Mouse (Mus musculus) retina, postnatal 7 days (tissue): Measurements from ENCODE around the gene Twsg1.
A peak's percentile ranks its signal among the peaks of the same experiment; 100 is the strongest.
"Not testable (repeated sequence)": the region's sequence is repeated elsewhere in the genome, so short reads cannot be mapped to it uniquely, and the experiment has no call there.

Experiments
- DNase-seq: peaks from one replicate; pipeline ENCODE4 v3.0.0-alpha.2; 2012; ENCODE audit warnings: low read depth, low spot score

The Twsg1 gene

DNA sequence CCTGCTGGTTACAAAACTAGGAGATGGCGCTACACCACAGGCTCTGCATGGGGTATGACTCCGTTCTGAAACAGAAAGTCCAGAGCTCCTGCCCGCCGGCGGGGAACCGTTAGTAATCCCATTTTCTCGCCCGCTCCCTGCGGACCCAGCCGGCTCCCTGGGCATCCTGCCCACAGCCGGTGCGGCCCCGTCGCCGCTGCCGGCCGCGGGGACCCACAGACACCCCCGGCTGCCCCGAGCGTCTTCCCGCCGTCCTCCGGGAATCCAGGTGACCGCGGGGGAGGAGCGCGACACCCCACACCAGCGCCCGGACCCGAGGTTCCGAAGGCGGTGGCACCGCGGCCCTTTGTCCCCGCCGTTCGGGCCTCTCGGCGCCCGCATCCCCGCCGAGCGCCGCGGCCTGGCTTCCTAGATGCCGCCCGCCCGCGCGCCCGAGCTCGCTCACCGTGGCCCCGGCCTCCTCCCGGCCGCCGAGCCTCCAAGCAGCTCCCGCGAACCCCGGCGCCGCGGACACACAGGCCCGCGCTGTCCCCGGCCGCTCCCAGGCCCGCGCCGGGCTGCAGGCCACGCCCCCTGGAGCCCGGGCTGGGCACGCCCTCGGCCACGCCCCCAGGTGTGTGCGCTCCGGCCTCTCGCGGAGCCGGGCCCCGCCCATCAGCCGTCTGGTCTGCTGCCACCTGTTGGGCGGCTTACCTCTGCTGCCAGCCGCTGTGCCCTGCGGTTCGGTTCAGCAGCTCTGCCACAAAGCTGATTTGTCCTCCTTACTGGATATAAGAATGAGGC is at the start of gene Twsg1:
Gene Twsg1, minus strand, starts transcription at position 605 of the 783 bp plus-strand sequence.
- DNase-seq = peak; percentile 92

DNA sequence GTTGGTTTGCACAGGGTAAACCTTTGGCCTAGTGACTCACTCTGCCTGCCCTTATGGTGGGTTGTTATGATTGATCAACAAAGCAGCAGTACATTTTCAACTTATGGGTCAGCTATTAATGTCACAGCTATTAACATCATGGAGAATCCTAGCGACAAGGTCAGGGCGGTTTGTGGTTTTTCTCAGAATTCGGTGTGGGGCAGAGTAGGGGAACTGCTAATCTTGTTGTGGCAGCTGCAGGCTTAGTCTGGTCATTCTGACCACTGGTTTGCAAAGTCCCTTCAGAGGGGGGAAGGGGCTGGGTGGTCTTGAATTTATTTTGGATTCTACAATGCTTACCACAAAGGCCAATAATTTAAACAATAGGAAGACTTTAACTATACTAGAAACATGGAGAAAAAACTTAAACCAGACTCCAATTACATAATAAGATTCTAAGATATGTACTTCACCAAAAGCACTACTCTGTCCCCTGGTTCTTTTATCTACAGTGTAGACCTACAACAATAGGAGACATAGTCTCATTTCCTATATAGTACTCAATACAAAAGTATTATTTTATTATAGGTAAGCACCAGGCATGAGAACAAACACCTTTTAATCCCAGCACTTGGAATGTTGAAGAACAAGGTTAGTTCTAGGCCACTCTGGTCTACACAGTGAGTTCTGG is 37.3 kb upstream of the Twsg1 start:
- DNase-seq = no peak

DNA sequence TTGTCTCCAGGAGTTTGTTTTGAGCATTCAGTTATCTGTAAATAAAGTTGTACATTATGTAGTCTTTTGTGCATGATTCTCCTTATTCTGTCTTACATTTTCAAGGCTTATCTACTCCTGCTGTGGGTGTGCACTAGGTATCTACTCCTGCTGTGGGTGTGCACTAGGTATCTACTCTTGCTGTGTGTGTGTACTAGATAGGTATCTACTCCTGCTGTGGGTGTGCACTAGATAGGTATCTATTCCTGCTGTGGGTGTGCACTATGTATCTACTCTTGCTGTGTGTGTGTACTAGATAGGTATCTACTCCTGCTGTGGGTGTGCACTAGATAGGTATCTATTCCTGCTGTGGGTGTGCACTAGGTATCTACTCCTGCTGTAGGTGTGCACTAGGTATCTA is 25.7 kb upstream of the Twsg1 start:
- not testable (repeated sequence) for DNase-seq

DNA sequence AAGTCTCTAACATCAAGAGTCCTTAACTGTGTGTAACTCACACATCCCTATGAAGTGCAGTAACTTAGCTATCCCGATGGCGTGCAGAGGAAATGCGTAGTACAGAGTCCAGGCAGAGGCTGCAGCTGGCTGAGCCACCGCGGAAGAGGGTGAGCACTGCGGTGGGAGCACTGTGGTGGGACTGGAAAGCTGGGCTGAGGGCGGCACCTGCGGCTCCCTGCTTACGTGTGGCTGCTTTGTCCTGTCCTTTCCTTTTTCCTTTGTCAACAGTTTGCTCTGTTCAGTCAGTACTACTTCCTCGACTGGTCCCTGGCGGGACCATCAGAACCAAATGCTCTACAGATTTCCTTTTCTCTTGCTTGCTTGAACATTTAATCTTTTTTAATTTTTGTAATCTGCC is 16.7 kb upstream of the Twsg1 start:
- DNase-seq = no peak

DNA sequence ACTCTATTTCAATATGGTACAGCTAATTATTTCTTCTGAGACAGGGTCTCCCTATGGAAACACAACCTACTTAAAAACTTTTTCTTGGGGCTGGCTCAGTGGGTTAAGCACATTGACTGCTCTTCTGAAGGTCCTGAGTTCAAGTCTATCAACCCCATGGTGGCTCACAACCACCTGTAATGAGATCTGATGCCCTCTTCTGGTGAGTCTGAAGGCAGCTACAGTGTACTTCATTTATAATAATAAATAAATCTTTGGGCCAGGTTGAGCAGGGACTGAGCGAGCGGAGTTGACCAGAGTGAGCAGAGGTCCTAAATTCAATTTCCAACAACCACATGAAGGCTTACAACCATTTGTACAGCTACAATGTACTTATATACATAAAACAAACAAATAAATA is 11.2 kb upstream of the Twsg1 start:
- no peak for DNase-seq

DNA sequence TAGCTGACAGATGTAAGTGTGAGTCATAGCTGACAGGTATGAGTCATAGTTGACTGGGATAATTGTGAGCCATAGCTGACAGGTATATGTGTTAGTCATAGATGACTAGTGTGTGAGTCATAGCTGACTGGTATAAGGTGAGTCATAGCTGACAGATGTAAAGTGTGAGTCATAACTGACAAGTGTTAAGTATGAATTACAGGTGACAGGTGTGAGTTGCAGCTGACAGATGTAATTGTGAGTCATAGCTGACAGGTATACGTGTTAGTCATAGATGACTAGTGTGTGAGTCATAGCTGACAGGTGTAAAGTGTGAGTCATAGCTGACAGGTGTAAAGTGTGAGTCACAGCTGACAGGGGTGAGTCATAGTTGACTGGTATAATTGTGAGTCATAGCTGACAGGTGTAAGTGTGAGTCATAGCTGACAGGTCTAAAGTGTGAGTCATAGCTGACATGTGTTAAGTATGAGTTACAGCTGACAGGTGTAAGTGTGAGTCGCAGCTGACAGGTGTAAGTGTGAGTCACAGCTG is 10.6 kb upstream of the Twsg1 start:
- DNase-seq = no peak

DNA sequence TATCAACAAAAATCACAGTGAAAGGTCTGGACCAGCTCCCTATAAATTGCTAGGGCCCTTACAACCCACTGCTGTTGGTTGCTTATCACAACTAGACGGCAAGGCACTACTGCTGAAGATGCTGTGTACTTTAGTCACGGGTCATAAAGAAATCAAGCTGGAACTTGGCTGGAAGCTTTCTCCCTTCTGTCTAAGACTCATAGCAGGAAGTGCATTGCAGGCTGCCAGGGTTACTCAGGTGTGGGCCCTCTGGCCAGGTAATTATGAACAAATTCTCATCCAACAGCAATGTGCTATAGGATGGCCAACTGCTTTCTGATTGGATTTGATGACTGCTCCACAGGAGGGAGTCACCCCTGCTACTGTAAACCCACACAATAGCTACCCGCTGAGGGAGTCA is 8.0 kb upstream of the Twsg1 start:
- no peak for DNase-seq

DNA sequence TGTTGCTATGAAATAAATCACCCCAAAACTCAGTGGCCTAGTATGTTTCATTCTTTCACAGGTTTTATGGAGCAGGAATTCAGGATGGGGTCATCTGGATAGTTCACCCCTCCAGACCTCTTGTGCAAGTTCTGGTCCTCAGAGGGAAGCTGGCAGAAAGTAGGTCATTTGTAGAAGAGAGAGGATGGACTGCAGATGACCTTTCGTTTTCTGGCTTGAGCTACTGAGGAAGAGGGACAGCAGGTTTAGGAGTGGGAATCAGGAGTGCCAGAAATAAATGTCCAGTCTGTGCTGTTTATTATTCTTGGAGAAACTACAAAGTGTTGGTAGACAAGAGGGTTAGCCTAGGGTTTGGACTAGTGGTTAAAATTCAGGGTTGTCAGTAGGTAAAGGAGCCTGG is 7.3 kb upstream of the Twsg1 start:
- no peak for DNase-seq

DNA sequence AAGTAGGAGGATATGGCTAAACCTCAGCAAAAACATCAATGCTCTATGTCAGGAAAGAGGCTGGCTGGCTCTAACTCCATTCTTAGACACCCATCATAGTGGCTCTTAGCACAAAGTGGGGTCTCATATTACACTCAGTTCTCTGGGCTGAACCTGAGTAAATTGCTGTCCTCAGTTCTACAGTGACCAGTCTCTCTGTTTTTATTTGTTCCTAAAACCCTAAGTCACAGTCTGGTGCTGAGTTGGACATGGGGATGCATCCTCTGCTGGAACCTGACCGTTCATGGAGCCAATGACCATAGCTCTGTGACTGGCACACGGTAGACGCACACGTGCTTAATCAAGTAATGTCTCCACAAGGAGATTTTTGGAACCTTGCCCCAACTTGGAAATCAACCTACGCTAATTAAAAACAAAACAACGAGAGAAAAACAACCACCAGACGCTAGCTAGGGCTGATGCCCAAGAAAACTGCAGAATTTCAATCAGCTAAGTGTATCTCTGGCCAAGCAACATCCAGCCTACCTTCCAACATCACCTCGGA is 6.8 kb upstream of the Twsg1 start:
- no peak for DNase-seq

DNA sequence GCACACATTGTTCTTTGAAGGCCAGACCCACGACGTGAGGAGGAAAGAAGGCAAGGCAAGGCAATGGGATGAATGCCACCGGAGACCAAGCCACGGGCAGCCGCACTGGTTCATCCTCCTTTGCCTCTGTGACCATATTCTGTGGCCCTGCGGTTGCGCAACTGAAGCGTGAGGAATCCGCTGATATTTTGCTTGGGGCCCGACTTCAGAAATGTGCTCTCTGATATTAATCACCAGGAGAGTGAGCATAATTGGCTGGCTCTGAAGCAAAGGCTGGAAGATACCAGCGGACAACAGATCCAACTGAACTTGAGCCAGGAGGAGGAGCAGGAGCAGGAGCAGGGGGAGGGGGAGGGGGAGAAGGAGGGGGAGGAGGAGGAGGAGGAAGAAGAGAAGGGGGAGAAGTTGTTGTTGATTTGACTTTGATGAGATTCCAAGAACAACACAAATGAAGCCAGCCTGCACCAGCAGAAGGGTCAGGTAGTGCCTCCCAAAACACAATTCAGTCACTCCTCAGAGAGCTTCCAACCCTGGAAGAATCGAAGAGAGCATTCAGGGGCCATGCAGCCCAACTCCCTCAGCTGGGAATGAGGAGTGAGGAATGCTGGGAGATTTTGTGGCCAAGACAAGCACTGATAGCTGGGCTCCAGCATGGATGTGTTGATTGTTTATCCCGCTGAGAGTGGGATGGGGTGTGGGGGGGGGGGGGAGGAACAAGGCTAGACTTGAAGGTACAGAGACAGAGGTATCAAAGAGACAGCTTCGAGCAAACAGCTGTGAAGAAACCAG is 6.2 kb upstream of the Twsg1 start:
- no peak for DNase-seq

DNA sequence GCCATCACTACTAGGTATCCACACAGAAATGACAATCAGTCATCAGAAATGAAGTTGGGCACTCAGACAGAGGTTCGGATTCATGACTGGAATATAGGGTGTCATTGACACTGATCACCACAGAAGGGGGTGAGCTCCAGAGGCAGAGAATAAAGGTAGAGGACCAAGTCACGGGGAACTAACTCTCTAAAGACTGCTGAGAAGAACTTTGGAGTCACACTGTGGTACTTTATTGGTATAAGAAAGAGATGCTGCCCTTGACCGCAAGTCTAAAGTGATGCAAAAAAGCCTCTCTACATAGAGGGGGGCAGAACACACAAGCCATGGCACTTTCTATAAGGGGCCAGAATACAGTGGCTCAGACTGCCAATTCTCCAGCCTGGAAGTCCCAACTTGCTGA is 5.1 kb upstream of the Twsg1 start:
- no peak for DNase-seq

DNA sequence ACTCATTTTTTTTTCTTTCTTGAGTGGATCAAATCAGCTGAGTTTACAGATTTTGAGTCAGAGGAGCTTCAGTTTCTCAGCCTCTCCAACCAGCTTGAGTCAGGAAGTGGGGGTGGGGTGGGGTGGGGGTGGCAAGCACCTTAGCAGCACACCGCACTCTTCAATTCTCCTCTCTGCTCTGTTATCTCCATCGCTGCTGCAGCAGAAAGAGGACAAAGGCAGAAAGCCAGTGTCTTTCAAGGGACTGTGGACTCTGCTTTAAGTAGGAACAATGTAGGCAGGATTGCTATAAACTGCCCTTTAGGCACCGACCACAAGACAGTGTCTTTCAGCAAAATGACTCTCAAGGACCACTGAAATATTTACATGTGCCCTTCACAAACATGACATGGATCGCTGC is 2.9 kb upstream of the Twsg1 start:
- DNase-seq = no peak

DNA sequence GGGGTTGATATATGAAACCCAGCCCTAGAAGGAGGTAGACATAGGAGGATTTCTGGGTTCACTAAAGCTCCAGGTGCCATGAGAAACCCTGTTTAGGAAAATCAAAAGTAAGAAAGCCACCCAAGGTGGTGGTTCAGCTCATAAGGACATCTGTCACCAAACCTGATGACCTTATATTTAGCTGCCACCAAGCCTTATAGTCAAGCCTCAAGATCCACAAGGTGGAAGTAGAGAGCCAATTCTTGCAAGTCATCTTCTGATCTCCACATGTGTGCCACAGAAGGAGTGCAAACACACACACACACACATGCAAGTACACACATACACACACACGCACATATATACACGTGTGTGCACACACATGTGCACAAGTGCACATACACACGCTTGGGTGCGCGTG is 1.1 kb upstream of the Twsg1 start:
- DNase-seq = no peak

DNA sequence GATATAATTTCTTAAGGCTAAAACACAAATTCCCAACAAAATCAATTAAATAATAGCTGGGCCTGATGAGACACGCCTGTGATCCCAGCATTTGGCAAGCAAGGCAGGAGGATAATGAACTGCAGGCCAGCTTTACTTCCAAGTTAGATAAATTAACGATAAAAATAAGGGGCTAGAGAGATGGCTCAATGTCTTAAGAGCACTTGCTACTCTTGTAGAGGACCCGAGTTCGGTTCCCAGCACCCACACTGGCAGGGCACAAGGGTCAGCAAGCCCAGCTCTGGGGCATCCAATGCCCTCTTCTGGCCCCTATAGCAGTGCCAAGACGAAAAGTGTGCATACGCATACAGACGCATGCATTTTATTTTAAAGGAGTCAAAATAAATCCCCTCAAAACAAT is 843 bp downstream of the Twsg1 start:
- DNase-seq = no peak

DNA sequence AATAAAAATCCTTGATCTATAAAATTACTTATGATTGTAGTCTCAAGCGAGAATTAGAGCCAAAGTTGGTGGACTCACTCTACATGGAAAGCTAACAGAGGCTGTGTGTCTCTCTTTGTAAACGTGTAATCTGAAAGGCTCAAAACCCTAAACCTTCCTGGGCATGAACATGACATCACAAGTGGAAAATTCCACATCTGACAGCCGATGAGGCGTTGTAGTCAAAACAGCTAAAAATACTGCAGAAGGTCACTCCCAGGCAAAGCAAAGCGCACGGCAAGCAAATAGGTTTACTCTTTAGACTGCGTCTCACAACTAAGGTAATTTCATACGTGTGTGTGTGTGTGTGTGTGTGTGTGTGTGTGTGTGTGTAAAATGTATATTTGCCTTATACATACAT is 3.7 kb downstream of the Twsg1 start:
- DNase-seq = no peak

DNA sequence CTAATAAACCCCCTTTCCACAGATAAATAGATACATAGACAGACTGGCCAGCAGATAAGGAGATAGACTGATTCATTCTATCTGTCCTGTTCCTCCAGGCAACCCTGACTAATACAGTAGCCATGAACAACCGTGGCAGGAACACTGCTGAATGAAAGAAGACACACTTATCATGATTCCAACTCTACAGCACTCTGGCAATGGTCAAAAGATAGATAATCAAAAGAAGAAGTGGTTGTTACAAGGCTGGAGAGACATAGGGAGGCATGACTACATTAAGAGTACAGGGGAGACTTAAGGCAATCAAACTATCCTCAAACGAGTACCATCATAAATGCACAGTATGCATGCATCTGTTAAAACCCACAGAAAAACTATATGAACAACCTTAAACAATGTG is 5.6 kb downstream of the Twsg1 start:
- DNase-seq = no peak

DNA sequence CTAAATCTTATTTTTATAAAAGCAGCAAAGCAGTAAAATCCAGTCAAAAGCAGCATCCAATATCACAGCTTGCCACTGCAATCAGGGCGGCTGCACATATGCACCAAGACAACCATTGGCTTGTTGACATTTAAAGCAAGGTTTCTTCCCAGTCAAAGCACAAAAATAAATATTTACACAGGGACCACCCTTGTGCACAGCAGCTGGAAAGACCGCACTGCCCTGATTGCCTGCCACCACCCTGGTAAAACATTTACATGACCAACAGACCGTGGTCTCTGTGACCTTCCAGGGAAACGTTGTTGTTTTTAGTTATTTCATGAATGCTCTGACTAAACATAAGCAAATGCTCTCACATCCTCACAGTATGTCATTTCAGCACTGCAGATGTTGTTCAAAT is 8.6 kb downstream of the Twsg1 start:
- DNase-seq = no peak

DNA sequence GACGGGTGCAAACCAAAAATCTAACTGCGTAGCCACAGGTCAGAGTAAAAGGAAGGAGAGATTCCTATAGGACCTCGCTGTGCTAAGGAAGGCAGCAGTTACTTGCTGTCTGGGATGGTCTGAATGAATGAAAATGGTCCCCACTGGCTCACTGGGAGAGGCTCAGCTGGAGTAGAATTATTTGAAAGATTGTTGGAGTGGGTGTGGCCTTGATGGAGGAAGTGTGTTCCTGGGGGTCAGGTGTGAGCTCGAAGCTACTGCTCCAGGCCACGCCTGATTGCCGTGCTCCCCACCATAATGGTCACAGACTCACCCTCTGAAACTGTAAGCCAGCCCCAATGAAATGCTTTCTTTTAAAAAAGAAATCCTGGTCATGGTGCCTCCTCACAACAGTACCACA is 9.8 kb downstream of the Twsg1 start:
- DNase-seq = no peak

DNA sequence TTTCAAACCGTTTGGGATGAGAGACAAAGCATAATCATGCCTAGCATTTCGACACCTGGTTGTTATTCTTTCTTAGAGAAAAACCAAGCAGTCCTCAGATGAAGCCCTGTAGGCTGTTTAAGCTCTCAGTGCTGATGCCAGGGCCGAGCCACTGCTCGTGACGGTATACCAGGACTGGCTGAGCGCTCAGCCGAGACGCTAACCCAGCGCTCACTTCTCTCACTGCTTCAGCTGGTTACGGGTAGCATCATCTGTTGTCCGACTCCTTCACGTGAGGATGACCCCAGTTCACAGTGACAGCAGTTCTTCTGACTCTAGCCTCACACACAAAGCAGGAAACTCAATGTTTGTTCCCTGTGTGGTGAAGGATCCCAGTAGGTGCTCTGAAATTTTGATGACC is 10.8 kb downstream of the Twsg1 start:
- DNase-seq = no peak

DNA sequence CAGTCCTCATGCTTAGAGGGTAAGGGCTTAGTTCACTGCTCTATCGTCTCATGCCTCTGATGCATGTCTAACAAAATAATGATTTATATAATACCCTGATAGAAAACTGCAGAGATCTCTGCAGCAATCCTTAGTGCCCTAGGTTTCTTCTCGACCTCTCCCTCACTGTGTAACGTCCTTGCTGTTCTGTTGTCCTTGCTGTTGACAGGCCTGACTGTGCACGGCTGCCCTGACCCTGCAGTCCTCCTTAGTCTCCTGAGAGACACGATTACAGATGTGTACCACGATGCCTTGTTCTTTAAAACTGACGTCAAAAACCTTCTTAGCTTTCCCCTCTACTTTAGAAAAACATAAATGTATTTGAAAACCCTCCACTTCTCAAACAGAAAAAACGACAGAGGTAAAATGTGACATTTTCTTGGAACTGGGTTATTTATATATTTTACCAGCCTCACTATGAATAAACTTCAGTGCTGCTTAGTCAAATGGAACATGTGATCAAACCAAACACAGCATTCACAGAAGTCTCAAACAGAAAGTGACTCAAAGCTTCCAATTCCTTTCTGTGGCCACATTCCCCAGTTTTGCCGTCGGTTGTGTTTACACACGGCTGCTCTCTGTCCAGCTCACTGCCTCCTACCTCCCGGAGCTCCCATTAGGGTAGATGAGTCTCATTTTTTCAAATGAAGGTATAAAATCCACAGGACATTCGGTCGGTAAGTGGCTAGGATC is 11.4 kb downstream of the Twsg1 start:
- DNase-seq = no peak

DNA sequence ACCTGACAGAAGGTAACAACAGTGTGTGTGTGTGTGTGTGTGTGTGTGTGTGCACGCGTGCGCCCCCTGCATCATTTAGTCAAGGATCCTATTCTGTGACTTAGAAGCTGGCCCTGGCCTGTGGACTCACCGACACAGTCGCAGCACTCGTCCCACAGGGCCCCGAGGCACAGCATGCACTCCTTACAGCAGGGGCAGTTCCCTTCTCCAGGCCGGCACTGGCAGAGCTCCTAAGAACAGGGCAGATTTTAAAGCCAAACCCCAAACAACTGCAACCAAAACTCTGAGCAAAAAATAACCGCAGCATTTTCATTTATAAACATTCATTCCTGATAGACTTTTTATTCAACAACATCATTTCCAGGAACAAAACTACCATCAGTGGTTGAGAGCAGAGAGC is 13.4 kb downstream of the Twsg1 start:
- DNase-seq = no peak
